Mouse (Mus musculus): Measurements from ENCODE around the gene Mrpl34. TPM values are rescaled to one million over a fixed set of nuclear protein-coding genes. Genes with fewer than 3 reads are reported as not detected.
"Not testable (repeated sequence)": the region's sequence is repeated elsewhere in the genome, so short reads cannot be mapped to it uniquely, and the experiment has no call there.

Mrpl34 gene
- 180 and 203 TPM in 2 replicates for polyA plus RNA-seq (2016; fragmentation: Nextera tagmentation; extraction: Ambion mirVana)

GRCm38 (mm10) chr8:71464513-71465500 lies at the start of gene Mrpl34:
Mrpl34 (plus strand) TSS chr8:71464959.
- H3K9ac ChIP-seq (replicated peaks) = peak within 1 kb of the TSS; percentile 80
- H3K27me3 ChIP-seq = no peaks in the 10 kb centered on the region
- H3K4me3 ChIP-seq (replicated peaks) = peak within 1 kb of the TSS; percentile 87
- H3K4me1 ChIP-seq (replicated peaks) = peaks cover 36% of the 10 kb centered on the region
- H3K36me3 ChIP-seq = peaks cover 29% of the 10 kb centered on the region
- ATAC-seq (ENCODE audit: insufficient number of reproducible peaks, insufficient read depth, low FRiP score, low TSS enrichment, low read depth) = peak; percentile 67
- peak within 1 kb of the TSS; percentile 92 for H3K4me2 ChIP-seq
- WGBS = under 1% methylated on average over 59 of the region's 59 CpGs
- peak within 1 kb of the TSS; percentile 76 for H3K27ac ChIP-seq
- no peaks in the 10 kb centered on the region for H3K9me3 ChIP-seq

GRCm38 (mm10) chr8:71422121-71422520 lies 42.6 kb upstream of the Mrpl34 start:
- Histone ChIP-seq H3K9ac (replicated peaks) (no peak overlapping the region), H3K9me3 (0 out of 2 replicates have a peak, but pooled peaks cover 5% of the 10 kb centered on the region), H3K4me1 (replicated peaks) (no peaks in the 10 kb centered on the region), H3K4me3 (replicated peaks) (no peak overlapping the region), H3K4me2 (no peak overlapping the region), H3K27me3 (no peaks in the 10 kb centered on the region), H3K27ac (no peak overlapping the region), H3K36me3 (no peaks in the 10 kb centered on the region)
- no peak for ATAC-seq (ENCODE audit: insufficient number of reproducible peaks, insufficient read depth, low FRiP score, low TSS enrichment, low read depth)

GRCm38 (mm10) chr8:71432935-71433334 lies 31.8 kb upstream of the Mrpl34 start:
- 91% methylated on average over 1 of the region's 1 CpGs for WGBS
- not testable (repeated sequence) for H3K4me1 ChIP-seq (replicated peaks); H3K4me2 ChIP-seq; ATAC-seq (ENCODE audit: insufficient number of reproducible peaks, insufficient read depth, low FRiP score, low TSS enrichment, low read depth); H3K27me3 ChIP-seq; H3K27ac ChIP-seq; H3K4me3 ChIP-seq (replicated peaks); H3K9ac ChIP-seq (replicated peaks); H3K9me3 ChIP-seq; H3K36me3 ChIP-seq

- Histone ChIP-seq H3K9ac (replicated peaks) (no peak overlapping the region), H3K4me3 (replicated peaks) (no peak overlapping the region), H3K27ac (no peak overlapping the region), H3K27me3 (peaks cover 3% of the 10 kb centered on the region), H3K4me2 (no peak overlapping the region), H3K4me1 (replicated peaks) (peaks cover 2% of the 10 kb centered on the region; the same call in 1 of the 2 replicates), H3K36me3 (no peaks in the 10 kb centered on the region), H3K9me3 (no peaks in the 10 kb centered on the region)
- ATAC-seq (ENCODE audit: insufficient number of reproducible peaks, insufficient read depth, low FRiP score, low TSS enrichment, low read depth) = no peak
- WGBS = 45% methylated on average over 3 of the region's 3 CpGs
Measured at GRCm38 (mm10) chr8:71437041-71437440, 27.7 kb upstream of the Mrpl34 start.

- Histone ChIP-seq H3K27ac (no peak overlapping the region), H3K4me2 (no peak overlapping the region), H3K27me3 (peaks cover 5% of the 10 kb centered on the region), H3K9me3 (no peaks in the 10 kb centered on the region), H3K4me3 (replicated peaks) (no peak overlapping the region), H3K9ac (replicated peaks) (no peak overlapping the region), H3K4me1 (replicated peaks) (peaks cover 3% of the 10 kb centered on the region; the same call in 1 of the 2 replicates), H3K36me3 (no peaks in the 10 kb centered on the region)
- WGBS = 0% methylated on average over 7 of the region's 7 CpGs
- ATAC-seq (ENCODE audit: insufficient number of reproducible peaks, insufficient read depth, low FRiP score, low TSS enrichment, low read depth) = no peak
Measured at GRCm38 (mm10) chr8:71441404-71441803, 23.4 kb upstream of the Mrpl34 start.

GRCm38 (mm10) chr8:71445096-71445495 lies 19.7 kb upstream of the Mrpl34 start:
- no peak overlapping the region for H3K4me3 ChIP-seq (replicated peaks)
- WGBS = 65% methylated on average over 7 of the region's 7 CpGs
- no peak for ATAC-seq (ENCODE audit: insufficient number of reproducible peaks, insufficient read depth, low FRiP score, low TSS enrichment, low read depth)

GRCm38 (mm10) chr8:71451337-71451736 lies 13.4 kb upstream of the Mrpl34 start:
- Histone ChIP-seq H3K36me3 (peaks cover 2% of the 10 kb centered on the region; the same call in 1 of the 2 replicates), H3K4me1 (replicated peaks) (peaks cover 13% of the 10 kb centered on the region), H3K4me2 (no peak overlapping the region), H3K4me3 (replicated peaks) (no peak overlapping the region), H3K27ac (no peak overlapping the region), H3K9ac (replicated peaks) (no peak overlapping the region), H3K27me3 (peaks cover 10% of the 10 kb centered on the region; the same call in 1 of the 2 replicates), H3K9me3 (no peaks in the 10 kb centered on the region)
- WGBS = 63% methylated on average over 4 of the region's 4 CpGs
- no peak for ATAC-seq (ENCODE audit: insufficient number of reproducible peaks, insufficient read depth, low FRiP score, low TSS enrichment, low read depth)

More at GRCm38 (mm10) chr8:71445096-71445495, 19.7 kb upstream of the Mrpl34 start:
- Histone ChIP-seq H3K36me3 (no peaks in the 10 kb centered on the region), H3K27me3 (peaks cover 5% of the 10 kb centered on the region), H3K9ac (replicated peaks) (no peak overlapping the region), H3K4me1 (replicated peaks) (peaks cover 3% of the 10 kb centered on the region; the same call in 1 of the 2 replicates), H3K4me2 (no peak overlapping the region), H3K9me3 (no peaks in the 10 kb centered on the region), H3K27ac (no peak overlapping the region)

GRCm38 (mm10) chr8:71451777-71452176 lies 13.0 kb upstream of the Mrpl34 start:
- Histone ChIP-seq H3K4me2 (no peak overlapping the region), H3K9ac (replicated peaks) (no peak overlapping the region), H3K27me3 (peaks cover 10% of the 10 kb centered on the region; the same call in 1 of the 2 replicates), H3K9me3 (no peaks in the 10 kb centered on the region), H3K27ac (no peak overlapping the region), H3K4me1 (replicated peaks) (peaks cover 13% of the 10 kb centered on the region), H3K36me3 (peaks cover 5% of the 10 kb centered on the region), H3K4me3 (replicated peaks) (no peak overlapping the region)
- no peak for ATAC-seq (ENCODE audit: insufficient number of reproducible peaks, insufficient read depth, low FRiP score, low TSS enrichment, low read depth)
- 27% methylated on average over 11 of the region's 11 CpGs for WGBS

GRCm38 (mm10) chr8:71452669-71453068 lies 12.1 kb upstream of the Mrpl34 start:
- peaks cover 10% of the 10 kb centered on the region; the same call in 1 of the 2 replicates for H3K27me3 ChIP-seq
- peak; percentile 7; the same call in 1 of the 2 replicates for ATAC-seq (ENCODE audit: insufficient number of reproducible peaks, insufficient read depth, low FRiP score, low TSS enrichment, low read depth)
- H3K4me1 ChIP-seq (replicated peaks) = peaks cover 13% of the 10 kb centered on the region
- no peak overlapping the region for H3K9ac ChIP-seq (replicated peaks)
- no peak overlapping the region for H3K4me2 ChIP-seq
- H3K9me3 ChIP-seq = no peaks in the 10 kb centered on the region
- peaks cover 14% of the 10 kb centered on the region for H3K36me3 ChIP-seq
- H3K27ac ChIP-seq = no peak overlapping the region
- 73% methylated on average over 2 of the region's 2 CpGs for whole genome bisulfite sequencing
- H3K4me3 ChIP-seq (replicated peaks) = no peak overlapping the region

GRCm38 (mm10) chr8:71454668-71455067 lies 10.1 kb upstream of the Mrpl34 start:
- no peak overlapping the region for H3K4me2 ChIP-seq
- no peak overlapping the region for H3K9ac ChIP-seq (replicated peaks)
- ATAC-seq (ENCODE audit: insufficient number of reproducible peaks, insufficient read depth, low FRiP score, low TSS enrichment, low read depth) = no peak
- no peak overlapping the region for H3K27ac ChIP-seq
- H3K9me3 ChIP-seq = no peaks in the 10 kb centered on the region
- no peak overlapping the region for H3K4me3 ChIP-seq (replicated peaks)
- H3K27me3 ChIP-seq = peaks cover 10% of the 10 kb centered on the region; the same call in 1 of the 2 replicates
- 79% methylated on average over 8 of the region's 8 CpGs for WGBS
- peaks cover 13% of the 10 kb centered on the region for H3K4me1 ChIP-seq (replicated peaks)
- peaks cover 34% of the 10 kb centered on the region for H3K36me3 ChIP-seq

GRCm38 (mm10) chr8:71456906-71457305 lies 7.9 kb upstream of the Mrpl34 start:
- Histone ChIP-seq H3K9ac (replicated peaks) (no peak overlapping the region), H3K36me3 (peaks cover 54% of the 10 kb centered on the region), H3K4me3 (replicated peaks) (no peak overlapping the region), H3K27ac (no peak overlapping the region), H3K27me3 (0 out of 2 replicates have a peak, but pooled peaks cover 10% of the 10 kb centered on the region), H3K9me3 (no peaks in the 10 kb centered on the region), H3K4me2 (no peak overlapping the region), H3K4me1 (replicated peaks) (peaks cover 13% of the 10 kb centered on the region)
- no peak for ATAC-seq (ENCODE audit: insufficient number of reproducible peaks, insufficient read depth, low FRiP score, low TSS enrichment, low read depth)
- 41% methylated on average over 22 of the region's 22 CpGs for WGBS
